Mouse (Mus musculus): ENCODE results near the gene Rfk. TPM values are rescaled to one million over a fixed set of nuclear protein-coding genes. Genes with fewer than 3 reads are reported as not detected.
A peak's percentile ranks its signal among the peaks of the same experiment; 100 is the strongest.

Rfk gene
- total and polyA plus RNA-seq, 3 experiments = 50.6 to 74.9 (median 73.6) TPM

GRCm38 (mm10) chr19:17359315-17359890 is 34.4 kb upstream of the Rfk start:
- H3K27me3 ChIP-seq (ENCODE audit: control insufficient read depth, insufficient read depth, low read length) = no peaks in the 10 kb centered on the region
- no peak overlapping the region for H3K9ac ChIP-seq (ENCODE audit: low read depth, low read length)
- H3K36me3 ChIP-seq (ENCODE audit: control insufficient read depth, insufficient read depth, low read length) = no peaks in the 10 kb centered on the region
- no peak overlapping the region for H3K27ac ChIP-seq
- no peak overlapping the region for H3K4me3 ChIP-seq
- H3K4me1 ChIP-seq (ENCODE audit: control insufficient read depth, insufficient read depth, low read length) = peaks cover 2% of the 10 kb centered on the region
- intact Hi-C loops (cut with DNase I) = no loop called here
- 82% methylated on average over 14 of the region's 14 CpGs for WGBS
- TF ChIP-seq CTCF (IDR thresholded peaks at IDR 0.05) = no peak
- TF ChIP-seq POLR2A (IDR thresholded peaks at IDR 0.05; ENCODE audit: insufficient read depth, low read depth, low read length) = no peak
- TF ChIP-seq EP300 (IDR thresholded peaks at IDR 0.05; ENCODE audit: insufficient read depth, low read depth, low read length) = no peak
- H3K79me2 ChIP-seq (replicated peaks; ENCODE audit: control insufficient read depth, insufficient read depth, low read length) = no peaks in the 10 kb centered on the region
- DNase-seq = peak in 1 of 2 experiments; percentile 10

- intact Hi-C loops (cut with DNase I) = no loop called here
- 54% methylated on average over 2 of the region's 2 CpGs for WGBS
- TF ChIP-seq POLR2A (IDR thresholded peaks at IDR 0.05; ENCODE audit: insufficient read depth, low read depth, low read length) = no peak
- no peak for TF ChIP-seq CTCF (IDR thresholded peaks at IDR 0.05)
- TF ChIP-seq EP300 (IDR thresholded peaks at IDR 0.05; ENCODE audit: insufficient read depth, low read depth, low read length) = no peak
These were observed 32.7 kb upstream of the Rfk start for GRCm38 (mm10) chr19:17361181-17361580.

DNA sequence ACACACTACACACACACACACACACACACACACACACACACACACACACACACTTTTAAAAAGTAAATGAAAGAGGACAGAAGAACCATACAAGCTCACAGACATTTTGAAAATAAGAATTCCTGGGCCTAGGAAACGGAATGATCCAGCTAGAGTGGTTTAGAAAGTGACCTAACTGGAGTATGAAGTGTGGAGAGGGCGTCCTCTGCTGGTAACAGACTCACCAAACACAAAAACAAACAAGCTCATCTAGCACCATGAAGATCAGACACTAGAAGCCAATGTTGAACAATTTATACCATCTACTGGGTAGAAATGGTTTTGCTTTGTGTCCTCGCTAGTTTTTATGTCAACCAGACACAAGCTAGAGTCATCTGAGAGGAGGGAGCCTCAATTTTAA is 29.1 kb upstream of the Rfk start:
- intact Hi-C loops (cut with DNase I) = loop anchor here (2.0 kb wide), 1 partner anchor 240 kb away; no protein-coding TSS in a partner anchor
- H3K27me3 ChIP-seq (ENCODE audit: control insufficient read depth, insufficient read depth, low read length) = no peaks in the 10 kb centered on the region
- no peaks in the 10 kb centered on the region for H3K36me3 ChIP-seq (ENCODE audit: control insufficient read depth, insufficient read depth, low read length)
- peak; percentile 38 to 39 for DNase-seq
- no peak overlapping the region for H3K4me3 ChIP-seq
- 36% methylated on average over 3 of the region's 3 CpGs for WGBS
- TF ChIP-seq CTCF (IDR thresholded peaks at IDR 0.05) (peak; percentile 81), POLR2A (IDR thresholded peaks at IDR 0.05; ENCODE audit: insufficient read depth, low read depth, low read length) (no peak)
- H3K79me2 ChIP-seq (replicated peaks; ENCODE audit: control insufficient read depth, insufficient read depth, low read length) = no peaks in the 10 kb centered on the region
- no peak overlapping the region for H3K27ac ChIP-seq
- H3K9ac ChIP-seq (ENCODE audit: low read depth, low read length) = no peak overlapping the region
- H3K4me1 ChIP-seq (ENCODE audit: control insufficient read depth, insufficient read depth, low read length) = no peaks in the 10 kb centered on the region; the same call in 1 of the 2 replicates

More at GRCm38 (mm10) chr19:17361181-17361580, 32.7 kb upstream of the Rfk start:
- Histone ChIP-seq H3K4me3 (no peak overlapping the region), H3K36me3 (ENCODE audit: control insufficient read depth, insufficient read depth, low read length) (no peaks in the 10 kb centered on the region), H3K9ac (ENCODE audit: low read depth, low read length) (no peak overlapping the region), H3K79me2 (replicated peaks; ENCODE audit: control insufficient read depth, insufficient read depth, low read length) (no peaks in the 10 kb centered on the region), H3K27ac (no peak overlapping the region), H3K27me3 (ENCODE audit: control insufficient read depth, insufficient read depth, low read length) (no peaks in the 10 kb centered on the region), H3K4me1 (ENCODE audit: control insufficient read depth, insufficient read depth, low read length) (no peaks in the 10 kb centered on the region; the same call in 1 of the 2 replicates)
- peak in 1 of 2 experiments; percentile 7 for DNase-seq

GRCm38 (mm10) chr19:17366364-17367090 is 27.3 kb upstream of the Rfk start:
- Histone ChIP-seq H3K79me2 (replicated peaks; ENCODE audit: control insufficient read depth, insufficient read depth, low read length) (no peaks in the 10 kb centered on the region), H3K27ac (no peak overlapping the region), H3K27me3 (ENCODE audit: control insufficient read depth, insufficient read depth, low read length) (no peaks in the 10 kb centered on the region), H3K9ac (ENCODE audit: low read depth, low read length) (no peak overlapping the region), H3K4me1 (ENCODE audit: control insufficient read depth, insufficient read depth, low read length) (no peaks in the 10 kb centered on the region; the same call in 1 of the 2 replicates), H3K4me3 (no peak overlapping the region), H3K36me3 (ENCODE audit: control insufficient read depth, insufficient read depth, low read length) (no peaks in the 10 kb centered on the region)
- no peak for DNase-seq
- intact Hi-C loops (cut with DNase I) = no loop called here
- no peak for TF ChIP-seq CTCF (IDR thresholded peaks at IDR 0.05)
- no peak for TF ChIP-seq POLR2A (IDR thresholded peaks at IDR 0.05; ENCODE audit: insufficient read depth, low read depth, low read length)
- no peak for TF ChIP-seq EP300 (IDR thresholded peaks at IDR 0.05; ENCODE audit: insufficient read depth, low read depth, low read length)
- WGBS = 96% methylated on average over 8 of the region's 8 CpGs

- TF ChIP-seq POLR2A (IDR thresholded peaks at IDR 0.05; ENCODE audit: insufficient read depth, low read depth, low read length) = no peak
- no peak for TF ChIP-seq EP300 (IDR thresholded peaks at IDR 0.05; ENCODE audit: insufficient read depth, low read depth, low read length)
- no peaks in the 10 kb centered on the region for H3K4me1 ChIP-seq (ENCODE audit: control insufficient read depth, insufficient read depth, low read length)
- no peak overlapping the region for H3K4me3 ChIP-seq
- WGBS = 65% methylated on average over 9 of the region's 9 CpGs
- no peaks in the 10 kb centered on the region for H3K27me3 ChIP-seq (ENCODE audit: control insufficient read depth, insufficient read depth, low read length)
- intact Hi-C loops (cut with DNase I) = no loop called here
- H3K36me3 ChIP-seq (ENCODE audit: control insufficient read depth, insufficient read depth, low read length) = no peaks in the 10 kb centered on the region
- H3K79me2 ChIP-seq (replicated peaks; ENCODE audit: control insufficient read depth, insufficient read depth, low read length) = no peaks in the 10 kb centered on the region
- DNase-seq = no peak
- H3K9ac ChIP-seq (ENCODE audit: low read depth, low read length) = no peak overlapping the region
- H3K27ac ChIP-seq = no peak overlapping the region
These were observed 25.3 kb upstream of the Rfk start for GRCm38 (mm10) chr19:17368557-17368956.

- no peaks in the 10 kb centered on the region for H3K79me2 ChIP-seq (replicated peaks; ENCODE audit: control insufficient read depth, insufficient read depth, low read length)
- no peak overlapping the region for H3K9ac ChIP-seq (ENCODE audit: low read depth, low read length)
- intact Hi-C loops (cut with DNase I) = no loop called here
- H3K4me1 ChIP-seq (ENCODE audit: control insufficient read depth, insufficient read depth, low read length) = no peaks in the 10 kb centered on the region
- no peak for DNase-seq
- no peak overlapping the region for H3K27ac ChIP-seq
- no peaks in the 10 kb centered on the region for H3K27me3 ChIP-seq (ENCODE audit: control insufficient read depth, insufficient read depth, low read length)
- TF ChIP-seq POLR2A (IDR thresholded peaks at IDR 0.05; ENCODE audit: insufficient read depth, low read depth, low read length) (no peak), CTCF (IDR thresholded peaks at IDR 0.05) (no peak), EP300 (IDR thresholded peaks at IDR 0.05; ENCODE audit: insufficient read depth, low read depth, low read length) (no peak)
- no peak overlapping the region for H3K4me3 ChIP-seq
- no peaks in the 10 kb centered on the region for H3K36me3 ChIP-seq (ENCODE audit: control insufficient read depth, insufficient read depth, low read length)
- WGBS = 64% methylated on average over 7 of the region's 7 CpGs
These were observed 24.3 kb upstream of the Rfk start for GRCm38 (mm10) chr19:17369581-17369980.

Measured in heart, adult 2 months (tissue).